Mouse (Mus musculus): ENCODE data around the gene Smok3c.
"Not testable (repeated sequence)": the region's sequence is repeated elsewhere in the genome, so short reads cannot be mapped to it uniquely, and the experiment has no call there.

Gene Smok3c

DNA sequence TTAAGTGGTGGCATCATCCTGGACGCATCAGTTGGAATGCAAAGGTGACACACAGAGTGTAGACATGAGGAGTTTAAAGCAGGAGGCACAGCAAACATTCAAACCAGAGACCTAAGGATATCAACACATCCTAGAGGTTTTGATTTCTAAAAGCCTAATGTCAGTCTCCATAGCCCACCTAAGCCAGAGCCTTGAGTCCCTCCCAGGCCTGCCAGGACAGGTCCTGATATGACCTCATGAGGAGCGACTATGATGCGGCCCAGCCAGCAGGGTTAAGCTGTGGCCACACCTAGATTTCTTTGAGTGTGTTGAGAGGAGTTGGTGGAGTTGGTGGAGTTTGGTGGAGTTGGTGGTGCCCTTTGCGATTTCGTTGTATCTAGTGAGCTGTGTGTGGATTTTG is at the start of gene Smok3c:
Gene Smok3c, plus strand, starts transcription at position 301 of the 400 bp plus-strand sequence.
- not testable (repeated sequence) for DNase-seq (ENCODE audit: inconsistent age in 2 of 2, low spot score in 1 of 2)

DNA sequence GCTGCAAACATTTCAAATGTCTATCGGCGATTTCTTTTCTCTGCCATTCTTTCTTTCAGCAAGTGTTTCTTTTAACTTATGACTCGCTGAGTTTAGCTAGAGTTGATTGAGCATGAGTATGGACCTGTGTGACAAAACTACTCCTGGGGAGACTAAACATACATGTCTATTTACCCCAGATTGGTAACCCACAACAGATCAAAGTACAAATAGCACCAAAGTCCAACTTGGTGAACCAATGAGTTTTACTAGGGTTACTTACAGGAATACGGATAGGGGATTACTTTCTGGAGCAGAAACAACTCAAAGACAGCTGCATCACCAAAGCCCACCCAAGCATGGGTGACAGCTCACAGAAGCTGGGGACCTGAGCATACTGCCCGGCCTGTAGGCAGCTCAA is 43.6 kb upstream of the Smok3c start:
- DNase-seq (ENCODE audit: inconsistent age in 2 of 2, low spot score in 1 of 2): no peak

DNA sequence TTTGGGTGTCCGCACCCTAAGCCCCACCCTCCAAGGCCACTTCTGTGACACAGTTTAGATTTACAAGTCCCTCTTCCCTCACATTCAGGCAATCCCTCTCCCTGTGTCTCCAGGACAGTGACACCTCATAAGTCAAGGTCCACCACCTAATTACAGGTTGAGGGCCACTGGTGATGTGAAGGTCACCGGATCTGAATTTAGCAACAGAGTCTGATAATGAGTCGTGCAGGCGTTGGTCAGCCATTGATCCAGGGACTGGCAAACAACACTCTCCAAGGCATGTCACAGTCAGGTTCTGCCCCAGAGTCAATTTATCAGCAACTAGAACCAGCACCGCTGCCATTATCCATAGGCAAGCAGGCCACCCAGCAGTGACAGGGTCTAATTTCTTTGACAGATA is 40.6 kb upstream of the Smok3c start:
- DNase-seq (ENCODE audit: inconsistent age in 2 of 2, low spot score in 1 of 2): no peak

DNA sequence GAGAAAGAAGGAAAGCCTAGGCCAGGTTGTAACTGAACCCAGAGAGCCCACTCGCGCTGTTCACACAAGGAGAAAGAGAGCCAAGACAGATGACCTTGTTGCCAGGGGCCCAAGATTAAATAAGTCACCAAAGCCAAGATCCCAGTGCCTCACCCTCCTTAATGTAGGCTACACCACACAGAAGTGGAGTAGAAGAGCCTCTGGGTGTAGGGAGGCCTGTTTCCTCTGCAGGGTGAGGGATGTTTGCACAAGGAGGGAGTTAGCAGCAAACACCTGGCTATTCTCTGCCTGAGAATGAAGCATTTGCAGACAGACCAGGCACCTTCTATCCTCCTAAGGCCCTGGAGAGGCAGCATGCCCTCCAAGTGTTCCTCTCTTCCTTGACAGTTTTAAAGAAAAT is 36.5 kb upstream of the Smok3c start:
- no peak for DNase-seq (ENCODE audit: inconsistent age in 2 of 2, low spot score in 1 of 2)

DNA sequence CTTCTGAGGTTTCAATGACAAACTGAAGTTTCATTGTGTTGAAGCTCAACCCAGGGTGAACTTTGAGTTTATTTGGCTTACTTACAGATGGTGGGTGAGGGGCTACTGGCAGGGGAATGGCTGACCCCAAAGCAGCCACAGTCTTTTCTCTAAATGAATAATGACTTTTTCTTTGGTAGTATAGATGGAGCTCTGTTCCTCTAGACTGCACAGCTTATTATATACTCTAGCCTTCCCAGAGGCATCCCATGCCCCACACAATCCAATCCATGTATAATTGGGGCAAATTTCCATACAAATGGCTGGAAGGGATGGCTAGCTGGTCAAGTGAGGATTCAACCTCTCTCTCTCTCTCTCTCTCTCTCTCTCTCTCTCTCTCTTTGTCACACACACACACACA is 36.0 kb upstream of the Smok3c start:
- DNase-seq (ENCODE audit: inconsistent age in 2 of 2, low spot score in 1 of 2): no peak

DNA sequence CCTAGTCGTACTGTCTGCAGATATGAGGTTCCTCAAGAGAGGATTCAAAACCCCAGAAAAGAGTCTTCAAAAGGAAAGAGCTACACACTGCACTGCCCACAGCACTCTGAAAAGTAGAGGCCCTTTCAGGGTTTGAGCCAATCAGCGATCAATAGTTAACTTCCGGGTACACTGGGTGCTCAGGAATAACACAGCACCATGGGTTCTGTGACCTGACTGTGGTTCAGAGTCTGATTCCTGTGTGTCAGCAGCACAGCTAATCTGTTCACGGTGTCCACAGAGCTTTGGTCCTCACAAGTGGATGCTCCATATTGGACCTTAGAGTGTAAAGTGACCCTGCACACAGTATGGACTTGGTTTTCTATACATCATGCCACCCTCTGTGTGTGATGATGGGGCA is 33.4 kb upstream of the Smok3c start:
- DNase-seq (ENCODE audit: inconsistent age in 2 of 2, low spot score in 1 of 2): not testable (repeated sequence)

DNA sequence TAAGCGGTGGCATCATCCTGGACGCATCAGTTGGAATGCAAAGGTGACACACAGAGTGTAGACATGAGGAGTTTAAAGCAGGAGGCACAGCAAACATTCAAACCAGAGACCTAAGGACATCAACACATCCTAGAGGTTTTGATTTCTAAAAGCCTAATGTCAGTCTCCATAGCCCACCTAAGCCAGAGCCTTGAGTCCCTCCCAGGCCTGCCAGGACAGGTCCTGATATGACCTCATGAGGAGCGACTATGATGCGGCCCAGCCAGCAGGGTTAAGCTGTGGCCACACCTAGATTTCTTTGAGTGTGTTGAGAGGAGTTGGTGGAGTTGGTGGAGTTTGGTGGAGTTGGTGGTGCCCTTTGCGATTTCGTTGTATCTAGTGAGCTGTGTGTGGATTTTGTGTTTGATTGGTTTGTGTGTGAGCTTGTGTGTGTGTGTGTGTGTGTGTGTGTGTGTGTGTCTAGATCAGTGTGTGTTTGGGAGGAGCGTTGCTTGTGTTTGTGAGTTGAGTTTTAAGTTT is 32.0 kb upstream of the Smok3c start, which contains the start of the genes Smok3a and Smok3b:
Gene Smok3a, plus strand, starts transcription at position 301 of the 519 bp plus-strand sequence.
Gene Smok3b, plus strand, starts transcription at position 469 of the 519 bp plus-strand sequence.
- DNase-seq (ENCODE audit: inconsistent age in 2 of 2, low spot score in 1 of 2): not testable (repeated sequence)

DNA sequence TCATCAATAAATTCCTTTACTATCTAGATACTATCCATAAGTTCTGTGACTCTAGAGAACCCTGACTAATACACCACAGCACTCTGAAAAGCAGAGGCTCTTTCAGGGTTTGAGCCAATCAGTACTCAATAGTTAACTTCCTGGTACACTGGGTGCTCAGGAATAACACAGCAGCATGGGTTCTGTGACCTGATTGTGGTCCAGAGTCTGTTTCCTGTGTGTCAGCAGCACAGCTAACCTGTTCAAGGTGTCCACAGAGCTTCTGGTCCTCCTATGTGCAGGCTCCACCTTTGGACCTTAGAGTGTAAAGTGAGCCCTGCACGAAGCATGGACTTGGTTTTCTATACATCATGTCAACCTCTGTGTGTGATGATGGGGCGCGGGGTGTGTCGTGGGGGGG is 20.8 kb downstream of the Smok3c start:
- no peak for DNase-seq (ENCODE audit: inconsistent age in 2 of 2, low spot score in 1 of 2)

DNA sequence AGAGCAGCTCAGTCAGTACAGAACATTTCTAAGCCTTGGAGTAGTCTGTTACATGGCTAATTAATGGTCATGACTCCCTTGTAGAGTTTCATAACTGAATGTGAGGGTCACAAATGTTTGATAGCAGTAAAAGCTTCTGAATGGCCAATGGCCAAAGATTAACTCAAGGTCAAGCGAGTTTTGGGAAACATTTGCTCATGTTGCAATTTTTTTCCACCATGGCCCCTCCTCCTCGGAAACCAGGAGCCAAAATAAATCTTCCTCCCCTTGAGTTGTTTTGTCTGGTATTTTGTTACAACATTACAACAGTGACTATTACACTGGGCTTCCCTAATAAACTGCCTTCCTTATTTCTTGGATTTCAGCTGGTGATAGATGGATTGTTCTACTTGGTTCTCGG is 22.7 kb downstream of the Smok3c start:
- DNase-seq (ENCODE audit: inconsistent age in 2 of 2, low spot score in 1 of 2): peak in 1 of 2 experiments; percentile 77

DNA sequence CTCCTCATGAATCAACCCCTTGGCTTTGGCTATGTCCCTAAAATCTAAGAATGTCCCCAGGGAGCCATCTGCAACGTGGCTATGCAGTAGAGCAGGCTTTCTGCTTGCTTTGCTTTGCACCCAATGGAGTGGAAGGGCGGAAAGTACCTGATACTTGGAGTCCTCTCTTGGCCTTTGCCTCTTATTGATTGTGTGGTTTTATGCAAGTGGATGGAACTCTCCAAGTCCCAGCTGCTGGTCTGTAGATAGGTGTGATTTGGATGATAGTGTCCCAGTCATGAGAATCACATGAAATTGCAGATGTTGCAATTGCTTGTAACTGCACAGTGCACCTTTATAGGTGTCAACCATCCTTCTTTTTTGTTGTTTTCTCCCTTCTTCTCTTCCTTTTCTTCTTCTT is 23.2 kb downstream of the Smok3c start:
- DNase-seq (ENCODE audit: inconsistent age in 2 of 2, low spot score in 1 of 2): no peak

DNA sequence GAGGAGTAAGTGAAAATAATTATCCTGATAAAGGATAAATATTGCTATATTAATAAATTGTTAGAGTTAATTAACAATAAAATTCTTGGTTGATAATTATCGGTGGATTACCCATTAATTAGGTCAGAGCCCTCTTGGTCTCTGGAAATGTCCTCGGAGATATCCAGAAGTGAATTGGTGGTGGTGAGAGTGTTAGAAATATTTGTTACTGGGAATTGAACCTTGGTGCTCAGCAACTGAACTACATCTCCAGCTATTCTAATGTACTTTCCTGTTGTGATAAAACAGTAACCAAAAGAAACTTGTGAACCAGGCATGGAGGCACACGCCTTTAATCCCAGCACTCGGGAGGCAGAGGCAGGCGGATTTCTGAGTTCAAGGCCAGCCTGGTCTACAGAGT is 27.5 kb downstream of the Smok3c start:
- no peak for DNase-seq (ENCODE audit: inconsistent age in 2 of 2, low spot score in 1 of 2)

DNA sequence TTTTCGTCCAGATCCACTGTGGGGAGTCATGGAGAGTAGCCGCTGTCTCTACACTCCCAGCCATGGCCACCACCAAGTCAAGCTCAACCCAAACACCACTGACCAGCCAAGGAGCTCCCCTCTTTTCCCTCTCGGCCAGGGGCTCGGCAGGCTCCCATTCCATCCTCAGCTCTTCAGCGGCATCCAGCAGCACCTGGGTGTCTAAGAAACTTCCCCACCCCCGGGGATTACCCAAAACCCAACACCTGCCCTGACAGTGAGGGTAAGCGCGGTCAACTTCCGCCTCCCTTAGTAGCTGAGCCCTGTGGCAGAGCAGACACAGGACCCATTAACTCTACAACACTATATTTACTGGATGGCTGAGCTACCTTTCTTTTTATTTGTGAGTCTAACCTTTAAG is 28.5 kb downstream of the Smok3c start:
- peak in 1 of 2 experiments; percentile 12 for DNase-seq (ENCODE audit: inconsistent age in 2 of 2, low spot score in 1 of 2)

DNA sequence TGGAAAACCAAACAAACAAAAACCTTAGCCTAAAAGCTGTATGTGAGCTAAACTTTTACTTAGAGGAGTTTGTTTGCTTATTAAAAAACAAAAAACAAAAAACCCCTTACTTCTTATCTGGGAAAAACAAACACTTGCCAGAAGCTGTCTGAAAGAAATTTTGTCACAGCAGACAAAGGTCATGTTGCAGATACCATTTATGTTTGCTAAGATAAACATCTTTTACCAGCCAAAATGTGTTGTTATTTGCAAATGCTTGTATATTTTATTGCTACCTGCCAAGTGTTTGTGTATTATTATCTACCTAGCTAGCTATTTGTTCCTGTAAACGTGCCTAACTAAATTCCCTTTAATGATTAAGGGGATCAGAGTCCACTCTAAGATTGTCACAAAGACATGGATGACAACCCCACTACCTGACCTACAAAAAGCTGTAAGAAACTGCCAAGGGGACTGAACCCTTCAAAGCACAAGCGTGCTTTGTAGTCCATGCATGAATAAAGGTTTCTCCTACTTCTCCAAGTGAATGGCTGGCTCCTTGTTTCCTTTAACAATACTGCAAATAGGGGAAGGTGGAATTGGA is 30.4 kb downstream of the Smok3c start:
- no peak for DNase-seq (ENCODE audit: inconsistent age in 2 of 2, low spot score in 1 of 2)

DNA sequence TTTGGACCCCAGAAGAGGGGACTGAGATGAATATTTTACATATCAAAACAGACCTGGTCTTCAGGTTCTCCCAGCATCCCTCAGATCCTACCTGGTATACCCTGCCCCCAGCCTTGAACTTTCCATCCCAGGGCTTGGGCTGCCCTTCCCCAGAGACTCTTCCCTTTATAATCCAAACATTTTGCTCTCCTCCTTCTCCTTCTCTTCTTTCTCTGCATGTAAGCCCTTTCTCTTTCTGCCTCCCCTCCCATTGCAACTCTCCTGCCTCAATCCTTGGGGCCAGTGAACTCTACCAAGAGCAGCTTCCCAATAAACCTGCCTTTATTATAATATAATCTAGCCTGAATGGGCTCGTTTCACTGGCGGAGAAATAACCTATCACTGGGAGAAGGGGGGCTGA is 30.9 kb downstream of the Smok3c start:
- peak in 1 of 2 experiments; percentile 21 for DNase-seq (ENCODE audit: inconsistent age in 2 of 2, low spot score in 1 of 2)

DNA sequence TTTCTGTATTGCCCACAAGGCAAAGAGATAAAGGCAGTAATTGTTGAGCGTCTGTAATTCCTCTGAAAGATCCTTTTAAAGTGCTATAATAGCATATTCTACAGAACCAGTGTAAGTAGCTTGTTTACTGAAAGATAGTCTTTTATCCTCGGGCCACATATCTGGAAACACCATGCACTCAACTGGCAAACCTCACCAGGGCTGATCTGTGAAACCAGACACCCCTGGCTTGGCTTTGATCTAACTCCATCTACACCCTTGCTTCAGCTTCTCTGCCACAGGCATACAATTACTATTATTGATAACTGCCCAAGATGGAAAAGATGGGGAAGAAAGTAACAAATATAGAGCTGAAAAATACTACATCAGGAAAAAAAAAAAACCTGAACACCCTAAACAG is 31.5 kb downstream of the Smok3c start:
- DNase-seq (ENCODE audit: inconsistent age in 2 of 2, low spot score in 1 of 2): peak in 1 of 2 experiments; percentile 49

DNA sequence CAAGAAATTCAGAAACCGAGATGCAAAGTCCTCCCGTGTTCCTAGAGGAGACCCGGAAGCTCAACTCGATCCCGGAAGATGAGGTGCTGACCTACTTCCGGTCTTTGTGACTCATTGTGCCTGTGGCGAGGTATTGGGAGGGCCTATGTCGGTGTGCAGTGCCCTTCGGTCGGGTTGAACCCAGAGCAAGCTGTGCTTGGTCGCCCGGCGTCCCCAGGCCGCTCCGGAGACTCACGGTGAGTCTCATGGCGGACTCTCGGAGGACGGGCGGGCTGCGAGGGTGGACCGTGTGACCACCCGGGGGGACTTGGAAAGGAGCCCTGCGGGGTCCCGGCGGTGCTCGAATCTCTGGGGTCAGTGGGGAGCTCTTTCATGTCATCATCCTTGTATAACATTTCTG is 32.0 kb downstream of the Smok3c start, which contains the start of gene Zkscan1:
Gene Zkscan1, plus strand, starts transcription at position 89 of the 400 bp plus-strand sequence.
- peak; percentile 87 to 95 for DNase-seq (ENCODE audit: inconsistent age in 2 of 2, low spot score in 1 of 2)

DNA sequence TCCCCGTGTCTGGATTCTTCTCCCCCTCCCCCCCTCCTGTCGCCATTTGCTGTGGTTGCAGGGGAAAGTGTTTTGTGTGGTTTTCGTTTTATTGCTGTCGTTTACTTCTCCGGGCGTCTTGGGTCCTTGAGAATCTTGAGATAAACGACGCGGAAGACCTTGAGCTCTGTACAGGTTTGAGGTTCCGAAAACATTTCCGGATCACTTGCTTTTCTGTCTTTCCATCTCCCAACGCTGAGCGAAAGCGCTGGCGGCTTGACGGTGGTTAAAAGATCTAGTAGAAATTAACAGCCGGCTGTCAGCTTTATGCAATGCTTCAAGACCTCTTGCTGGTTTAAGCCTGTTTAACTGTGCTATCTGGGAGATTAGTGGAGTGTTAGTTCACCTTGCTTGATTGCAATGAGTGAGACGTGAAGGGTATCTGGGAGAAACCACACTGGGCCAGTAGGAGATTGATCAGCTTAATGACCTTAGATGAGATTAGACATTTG is 32.5 kb downstream of the Smok3c start:
- DNase-seq (ENCODE audit: inconsistent age in 2 of 2, low spot score in 1 of 2): peak; percentile 31 to 83

DNA sequence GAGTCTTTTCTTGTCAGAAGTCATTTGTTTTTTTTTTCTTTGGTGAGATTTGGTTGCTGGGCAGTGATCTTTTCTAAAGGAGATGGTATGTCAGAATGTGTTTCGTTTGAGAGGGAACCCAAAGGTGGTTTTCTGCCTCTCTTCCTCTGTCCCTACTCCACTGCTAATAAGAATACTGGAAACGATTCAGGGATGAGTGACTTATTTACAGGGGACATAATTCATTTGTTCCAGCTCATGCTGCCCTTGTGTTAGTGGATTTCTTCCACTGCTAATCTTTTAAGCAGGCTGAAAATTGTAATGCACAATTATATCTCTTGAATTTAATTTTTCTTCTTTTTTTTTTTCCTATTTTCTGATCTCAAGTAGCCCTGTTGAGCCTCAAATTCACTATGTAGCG is 33.8 kb downstream of the Smok3c start:
- no peak for DNase-seq (ENCODE audit: inconsistent age in 2 of 2, low spot score in 1 of 2)

DNA sequence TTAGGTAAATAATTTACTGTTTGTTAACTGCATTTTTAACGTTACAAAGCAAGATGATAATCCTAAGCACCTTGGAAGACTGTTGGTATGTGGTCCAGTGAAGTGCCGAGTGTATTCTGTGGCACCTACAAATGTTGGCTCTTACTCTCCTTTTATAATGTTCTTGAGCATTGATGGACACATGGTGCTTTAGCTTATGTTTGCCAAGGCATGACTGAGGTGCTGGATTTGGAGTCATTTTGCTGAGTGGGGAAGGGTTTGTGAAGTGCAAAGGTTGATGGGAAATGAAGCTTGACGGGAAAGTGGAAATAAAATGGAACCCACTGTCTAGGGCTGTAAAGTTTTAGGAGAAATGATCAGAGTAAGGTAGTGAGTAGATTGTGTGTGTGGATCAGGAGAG is 35.4 kb downstream of the Smok3c start:
- no peak for DNase-seq (ENCODE audit: inconsistent age in 2 of 2, low spot score in 1 of 2)

DNA sequence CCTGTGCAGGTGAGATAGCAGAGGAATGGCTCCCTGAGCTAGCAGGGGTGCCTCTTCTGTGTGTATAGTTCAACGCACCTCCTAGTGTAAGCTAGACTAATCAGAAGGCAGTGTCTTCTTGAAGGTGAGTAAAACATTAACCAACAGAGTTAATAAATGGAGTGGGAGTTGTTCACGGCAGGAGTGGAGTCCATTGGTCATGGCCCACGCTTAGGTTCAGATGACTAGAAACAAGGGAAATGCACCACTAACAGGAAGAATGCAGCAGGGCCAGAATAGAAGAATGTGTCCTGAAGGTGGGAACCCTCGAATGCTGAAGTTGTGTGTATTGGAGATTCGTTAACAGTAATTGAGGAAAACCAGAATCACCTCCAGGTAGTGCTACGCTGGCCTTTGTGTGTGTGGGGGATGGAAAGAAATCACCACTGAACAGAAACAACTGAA is 36.1 kb downstream of the Smok3c start:
- DNase-seq (ENCODE audit: inconsistent age in 2 of 2, low spot score in 1 of 2): no peak

DNA sequence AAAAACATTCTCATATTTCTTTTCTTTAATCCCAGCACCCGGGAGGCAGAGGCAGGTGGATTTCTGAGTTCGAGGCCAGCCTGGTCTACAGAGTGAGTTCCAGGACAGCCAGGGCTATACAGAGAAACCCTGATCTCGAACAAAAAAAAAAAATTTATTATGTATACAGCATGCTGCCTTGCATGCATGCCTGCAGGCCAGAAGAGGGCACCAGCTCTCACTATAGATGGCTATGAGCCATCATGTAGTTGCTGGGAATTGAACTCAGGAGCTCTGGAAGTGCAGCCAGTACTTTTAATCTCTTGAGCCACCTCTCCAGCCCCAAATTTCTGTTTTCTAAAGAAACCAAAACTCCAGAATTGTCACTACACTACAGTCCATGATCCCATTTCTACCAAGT is 37.3 kb downstream of the Smok3c start:
- no peak for DNase-seq (ENCODE audit: inconsistent age in 2 of 2, low spot score in 1 of 2)

DNA sequence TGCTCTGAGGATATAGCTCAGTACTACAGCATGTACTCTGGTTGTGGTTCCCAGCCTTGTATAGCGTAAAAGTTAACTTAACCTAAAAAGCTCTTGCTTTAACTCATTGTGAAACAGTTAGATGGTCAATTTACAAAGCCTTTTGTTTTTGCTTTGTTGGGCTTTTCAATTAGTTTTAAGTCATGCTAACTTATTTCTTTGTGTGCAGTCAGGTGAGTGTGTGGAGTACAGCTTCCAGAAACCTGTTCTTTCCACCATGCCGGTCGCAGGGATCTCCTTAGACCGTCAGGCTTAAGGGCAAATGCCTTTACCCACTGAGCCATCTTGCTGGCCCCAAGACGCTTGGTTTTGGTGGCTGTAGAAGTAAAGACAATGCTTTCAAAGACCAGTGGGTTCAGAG is 37.7 kb downstream of the Smok3c start:
- no peak for DNase-seq (ENCODE audit: inconsistent age in 2 of 2, low spot score in 1 of 2)

DNA sequence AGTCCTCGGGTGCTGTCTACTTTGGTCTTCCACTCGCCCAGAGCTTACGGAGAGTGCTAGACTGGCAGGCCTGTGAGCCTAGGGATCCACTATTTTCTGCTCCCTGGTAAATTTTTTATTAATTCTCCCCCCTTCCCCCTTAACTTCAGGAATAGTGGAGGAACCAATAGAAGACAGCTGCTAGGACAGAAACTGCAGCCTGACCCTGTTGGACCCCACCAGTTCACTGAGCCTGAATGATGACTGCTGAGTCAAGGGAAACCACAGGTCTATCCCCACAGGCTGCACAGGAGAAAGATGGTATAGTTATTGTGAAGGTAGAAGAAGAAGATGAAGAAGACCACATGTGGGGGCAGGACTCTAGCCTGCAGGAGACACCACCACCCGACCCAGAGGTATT is 39.8 kb downstream of the Smok3c start:
- no peak for DNase-seq (ENCODE audit: inconsistent age in 2 of 2, low spot score in 1 of 2)

Measured in adrenal gland, adult (tissue).